Mouse (Mus musculus): ENCODE data around the gene Gm20388.

The Gm20388 gene

DNA sequence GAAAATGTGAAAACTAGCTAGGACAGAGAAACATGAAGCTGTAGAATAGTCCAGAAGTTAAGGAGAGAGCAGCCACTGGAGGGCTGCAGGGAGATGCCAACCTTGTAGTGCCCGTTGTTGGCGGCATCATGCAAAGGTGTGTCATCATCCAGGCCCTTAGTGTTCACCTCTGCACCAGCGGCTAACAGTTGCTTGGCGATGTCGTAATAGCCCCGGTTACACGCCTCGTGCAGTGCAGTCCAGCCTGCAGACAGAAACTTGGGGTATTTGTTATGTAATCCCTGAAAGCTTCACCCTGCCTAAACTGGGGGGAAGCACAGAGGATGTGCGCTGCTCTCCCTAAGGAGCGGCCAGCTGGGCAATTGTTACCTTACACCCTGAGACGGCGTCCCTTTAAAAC lies 2987.8 kb downstream of the Gm20388 start:
- no peak for DNase-seq (ENCODE audit: low read depth in 2 of 2, low spot score in 2 of 2)

GRCm38 (mm10) chr8:122899085-122899484 lies 2988.4 kb downstream of the Gm20388 start:
- DNase-seq (ENCODE audit: low read depth in 2 of 2, low spot score in 2 of 2) = no peak

GRCm38 (mm10) chr8:122901476-122901875 lies 2990.8 kb downstream of the Gm20388 start:
- no peak for DNase-seq (ENCODE audit: low read depth in 2 of 2, low spot score in 2 of 2)

DNA sequence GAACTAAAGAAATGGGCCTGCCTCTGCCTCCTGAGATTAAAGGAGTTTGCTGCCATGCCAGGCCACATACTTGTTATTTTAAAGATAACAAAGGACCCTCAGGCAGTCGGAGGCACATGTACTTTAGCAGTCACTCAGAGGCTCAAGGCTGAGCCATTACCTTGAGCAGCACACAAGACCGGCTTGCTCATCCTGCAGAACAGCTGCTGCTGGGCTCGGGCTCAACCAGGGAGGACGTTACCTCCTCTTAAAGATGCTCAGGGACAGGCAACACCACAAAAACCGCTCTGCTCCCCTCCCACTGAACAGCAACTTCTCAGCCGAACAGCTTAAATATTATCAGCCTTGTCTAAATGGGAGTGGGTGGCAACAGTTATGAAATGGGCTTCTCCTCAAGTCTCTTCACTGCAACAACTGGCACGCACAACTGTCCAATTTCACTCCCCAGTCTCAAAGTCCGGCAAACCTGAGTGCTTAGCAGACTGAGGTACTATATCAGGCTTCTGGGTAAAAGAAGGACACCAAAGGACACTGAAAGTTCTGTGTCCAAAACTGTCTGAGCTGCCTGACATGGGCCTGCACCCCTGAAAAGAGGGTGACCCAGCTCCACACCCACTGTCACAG lies 2991.4 kb downstream of the Gm20388 start:
- DNase-seq (ENCODE audit: low read depth in 2 of 2, low spot score in 2 of 2) = no peak

DNA sequence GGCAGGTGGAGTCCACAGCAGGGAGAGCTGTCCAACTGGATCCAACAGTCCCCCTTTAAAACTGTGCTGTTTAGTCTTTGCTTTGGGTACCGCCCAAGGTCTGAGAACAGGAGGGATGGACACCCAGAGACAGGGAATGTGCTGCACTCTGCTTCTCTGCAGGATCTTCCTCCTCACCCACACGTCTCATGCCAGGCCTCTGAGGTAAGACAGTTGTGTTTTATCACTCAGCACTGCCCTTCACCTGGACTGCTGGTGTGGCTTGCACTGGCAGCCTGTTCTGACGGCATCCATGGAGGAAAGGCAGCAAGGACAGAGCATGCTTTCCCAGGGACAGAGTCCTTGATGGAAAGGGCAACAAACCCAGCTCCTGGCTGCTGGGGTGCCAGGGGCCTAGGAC lies 2991.9 kb downstream of the Gm20388 start:
- DNase-seq (ENCODE audit: low read depth in 2 of 2, low spot score in 2 of 2) = no peak

- DNase-seq (ENCODE audit: low read depth in 2 of 2, low spot score in 2 of 2) = no peak
These were observed 2992.4 kb downstream of the Gm20388 start for GRCm38 (mm10) chr8:122903002-122903401.

- DNase-seq (ENCODE audit: low read depth in 2 of 2, low spot score in 2 of 2) = no peak
These were observed 2993.9 kb downstream of the Gm20388 start for GRCm38 (mm10) chr8:122904496-122904895.

DNA sequence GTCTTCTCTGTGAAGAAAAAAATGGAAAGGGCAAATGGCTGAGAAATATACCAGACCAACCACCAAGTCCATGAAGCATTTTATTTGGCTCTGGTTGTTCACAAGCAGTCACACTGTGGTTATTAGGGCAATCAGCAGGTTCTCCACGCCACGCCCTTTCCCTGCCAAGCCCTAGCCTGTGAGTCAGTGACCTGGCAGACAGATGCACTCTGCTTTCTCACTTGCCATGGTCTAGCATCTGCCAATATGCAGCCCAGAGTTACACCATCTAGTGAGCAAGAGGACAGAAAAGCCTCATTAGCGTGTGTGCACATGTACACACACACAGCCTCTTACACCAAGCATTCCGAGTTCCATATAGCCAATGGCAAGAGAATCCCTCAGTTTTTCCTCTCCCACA lies 2994.7 kb downstream of the Gm20388 start:
- no peak for DNase-seq (ENCODE audit: low read depth in 2 of 2, low spot score in 2 of 2)

DNA sequence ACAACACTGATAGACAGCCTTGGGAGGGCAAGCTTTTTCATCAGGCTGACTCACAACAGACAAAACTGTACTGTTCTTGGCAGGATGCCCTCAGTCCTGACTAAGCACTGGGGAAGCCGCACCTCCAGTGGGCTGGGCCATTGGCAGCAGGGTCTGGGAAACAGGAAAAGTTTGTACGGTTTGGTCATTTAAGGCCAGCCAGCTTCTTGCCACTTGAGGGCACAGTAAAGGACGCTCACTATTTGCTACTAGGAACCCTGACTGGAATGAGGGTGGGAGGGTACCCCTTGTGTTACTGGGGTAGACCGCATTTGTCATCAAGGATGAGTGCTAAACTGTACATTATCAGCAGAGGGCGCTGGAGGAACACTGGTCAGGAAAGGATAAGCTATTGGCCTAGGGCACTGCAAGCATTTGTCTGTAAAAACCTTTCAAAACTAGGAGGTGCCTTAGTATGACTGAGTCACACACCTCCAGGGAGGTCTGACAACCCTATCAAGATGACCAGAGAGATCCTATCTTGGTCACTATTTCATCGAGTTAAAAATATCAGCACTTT lies 2995.9 kb downstream of the Gm20388 start:
- DNase-seq (ENCODE audit: low read depth in 2 of 2, low spot score in 2 of 2) = peak; percentile 76 to 88

DNA sequence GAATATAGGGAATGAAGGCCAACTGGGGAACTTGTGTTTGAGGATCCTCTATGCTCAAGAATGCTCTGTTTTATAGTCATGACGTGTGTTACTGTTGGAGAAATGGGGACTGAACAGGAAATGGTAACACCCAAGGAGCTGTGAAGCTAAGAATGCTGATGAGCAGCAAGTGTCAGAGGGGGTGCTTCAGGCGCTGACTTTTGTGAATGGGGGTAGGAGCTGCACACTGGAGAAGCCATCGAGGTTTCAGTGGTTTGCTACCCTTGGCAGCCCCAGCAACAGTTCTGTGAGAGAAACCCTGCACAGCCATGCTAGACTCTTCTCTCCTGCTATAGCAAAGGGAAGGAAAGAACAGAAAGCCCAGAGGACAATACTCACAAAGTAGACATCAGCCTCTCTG lies 3001.5 kb downstream of the Gm20388 start:
- no peak for DNase-seq (ENCODE audit: low read depth in 2 of 2, low spot score in 2 of 2)

GRCm38 (mm10) chr8:122912871-122913270 lies 3002.2 kb downstream of the Gm20388 start:
- DNase-seq (ENCODE audit: low read depth in 2 of 2, low spot score in 2 of 2) = no peak

GRCm38 (mm10) chr8:122916766-122917165 lies 3006.1 kb downstream of the Gm20388 start:
- DNase-seq (ENCODE audit: low read depth in 2 of 2, low spot score in 2 of 2) = no peak

DNA sequence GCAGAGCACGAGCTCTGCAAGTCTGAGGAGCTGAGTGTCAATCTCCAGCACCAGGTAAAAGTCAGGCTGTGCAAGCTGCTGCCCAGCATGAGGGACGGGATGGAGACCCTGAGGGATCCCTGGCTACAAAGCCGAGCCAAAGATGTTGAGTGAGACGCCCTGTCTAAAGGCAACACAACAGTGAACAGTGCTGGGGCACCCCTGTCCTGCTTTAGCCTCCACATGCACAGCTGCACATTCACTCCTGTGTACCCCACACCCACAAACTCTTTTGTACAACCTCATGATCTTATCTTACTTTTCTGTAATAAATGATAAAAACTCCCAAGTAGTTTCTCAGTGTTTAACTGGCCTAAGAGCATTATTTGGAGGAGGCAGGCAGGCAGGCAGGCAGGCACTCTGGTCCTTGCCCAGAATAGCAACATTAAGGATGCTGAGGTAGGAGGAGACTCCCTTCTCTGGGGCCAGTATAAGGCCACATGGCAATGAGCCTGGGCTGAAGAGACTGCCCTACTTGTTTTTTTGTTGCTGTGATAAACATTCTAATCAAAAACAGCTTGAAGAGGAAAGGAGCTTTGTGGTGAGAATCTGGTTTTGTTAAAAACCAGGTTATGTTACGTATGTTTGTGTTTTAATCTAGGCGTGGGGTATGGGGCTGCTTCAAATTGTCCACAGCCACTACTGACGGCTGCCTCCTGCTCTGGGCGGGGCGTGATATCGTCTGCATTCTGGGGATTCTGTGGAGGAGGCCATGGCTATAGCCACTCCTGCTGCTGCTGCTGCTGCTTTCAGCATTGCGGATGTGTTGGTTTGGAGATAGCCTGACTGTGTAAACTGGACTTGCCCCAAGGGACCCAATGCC lies 3007.1 kb downstream of the Gm20388 start:
- peak; percentile 51 to 54 for DNase-seq (ENCODE audit: low read depth in 2 of 2, low spot score in 2 of 2)

- DNase-seq (ENCODE audit: low read depth in 2 of 2, low spot score in 2 of 2) = no peak
These were observed 3007.9 kb downstream of the Gm20388 start for GRCm38 (mm10) chr8:122918438-122919107.

- DNase-seq (ENCODE audit: low read depth in 2 of 2, low spot score in 2 of 2) = no peak
These were observed 3010.2 kb downstream of the Gm20388 start for GRCm38 (mm10) chr8:122920890-122921289.

GRCm38 (mm10) chr8:122922945-122923344 lies 3012.3 kb downstream of the Gm20388 start:
- DNase-seq (ENCODE audit: low read depth in 2 of 2, low spot score in 2 of 2) = no peak

GRCm38 (mm10) chr8:122923431-122924090 lies 3012.9 kb downstream of the Gm20388 start:
- DNase-seq (ENCODE audit: low read depth in 2 of 2, low spot score in 2 of 2) = no peak

- no peak for DNase-seq (ENCODE audit: low read depth in 2 of 2, low spot score in 2 of 2)
These were observed 3013.4 kb downstream of the Gm20388 start for GRCm38 (mm10) chr8:122924091-122924490.

DNA sequence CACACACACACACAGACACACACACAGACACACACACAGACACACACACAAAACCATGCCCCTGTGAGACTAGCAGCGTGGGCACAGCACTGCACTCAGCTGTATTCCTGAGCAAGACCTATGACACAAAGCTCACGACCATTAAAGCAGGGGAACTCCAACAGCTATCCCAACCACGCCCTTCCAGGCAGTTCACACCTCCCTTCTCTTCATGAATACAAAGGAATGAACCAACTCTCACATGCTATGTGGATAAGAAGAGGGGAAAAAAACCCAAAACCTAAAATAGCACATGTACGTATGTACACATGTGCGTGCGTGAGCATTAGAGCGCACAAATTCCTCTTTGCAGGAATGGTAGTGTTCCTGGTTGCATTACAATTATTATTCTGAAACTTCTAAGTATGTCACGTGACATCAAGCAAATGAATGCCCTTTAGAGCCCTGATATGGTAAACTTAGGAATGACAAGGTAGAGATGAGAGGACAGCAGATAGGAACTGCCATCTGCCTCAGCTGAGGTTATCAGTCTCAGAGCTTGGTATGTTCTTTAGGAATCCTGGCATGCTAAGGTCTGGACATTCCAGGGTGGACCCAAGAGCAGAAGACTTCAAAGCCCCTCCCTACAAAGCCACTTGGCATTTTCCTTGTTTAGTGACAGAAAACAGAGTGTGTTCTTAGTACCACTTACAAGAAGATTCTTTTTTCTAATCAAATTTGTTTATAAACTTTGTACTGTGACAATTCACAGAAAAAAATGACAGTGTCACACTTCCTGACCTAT lies 3015.5 kb downstream of the Gm20388 start:
- DNase-seq (ENCODE audit: low read depth in 2 of 2, low spot score in 2 of 2) = no peak

DNA sequence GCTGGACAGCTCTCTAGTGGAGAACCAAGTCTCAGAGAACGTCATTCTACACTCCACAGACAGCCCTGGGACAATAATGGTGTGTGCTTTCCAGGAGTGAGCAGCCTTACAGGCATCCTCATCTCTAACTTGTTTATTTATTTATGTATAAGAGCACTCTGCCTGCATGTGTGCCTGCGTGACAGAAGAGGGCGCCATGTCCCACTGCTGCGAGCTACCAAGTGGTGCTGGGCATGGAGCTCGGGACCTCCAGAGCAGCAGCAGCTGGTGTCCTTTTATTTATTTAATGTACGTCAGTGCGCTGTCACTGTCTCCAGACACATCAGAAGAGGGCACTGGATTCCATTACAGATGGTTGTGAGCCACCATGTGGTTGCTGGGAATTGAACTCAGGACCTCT lies 3016.1 kb downstream of the Gm20388 start:
- DNase-seq (ENCODE audit: low read depth in 2 of 2, low spot score in 2 of 2) = no peak
